Mouse (Mus musculus) heart, postnatal 0 days (tissue): ENCODE measurements around the gene Fbln7. TPM values are rescaled to one million over a fixed set of nuclear protein-coding genes. Genes with fewer than 3 reads are reported as not detected.
A peak's percentile ranks its signal among the peaks of the same experiment; 100 is the strongest.

Experiments
- ATAC-seq: fragments of 200-750 bp; cut with Nextera tagmentation; 2 replicates; pipeline ENCODE4 v1.8.0; 2017; ENCODE audit warnings: low read depth, moderate number of reproducible peaks, moderate library complexity; ENCODE audit not compliant: insufficient read depth
- DNase-seq: peaks from one replicate; pipeline ENCODE4 v3.0.0-alpha.2; 2016; ENCODE audit warnings: low spot score
- H3K27ac ChIP-seq: fragments of 300-500 bp; sonication (generic); 2 replicates; pipeline ENCODE4 v1.5.1; 2014; ENCODE audit warnings: low read depth, mild to moderate bottlenecking
- H3K27me3 ChIP-seq: fragments of 300-500 bp; sonication (generic); 2 replicates; pipeline ENCODE4 v1.6.1; 2014; ENCODE audit warnings: low read length, mixed read lengths; ENCODE audit not compliant: control insufficient read depth, insufficient read depth
- H3K36me3 ChIP-seq: fragments of 300-500 bp; sonication (generic); replicated peaks from 2 replicates; pipeline ENCODE4 v1.6.1; 2014; ENCODE audit warnings: low read length, mixed read lengths; ENCODE audit not compliant: control insufficient read depth, insufficient read depth
- H3K4me1 ChIP-seq: fragments of 300-500 bp; sonication (generic); 2 replicates; pipeline ENCODE4 v1.6.1; 2014; ENCODE audit warnings: antibody characterized with exemption; ENCODE audit not compliant: control insufficient read depth, insufficient read depth
- H3K4me2 ChIP-seq: fragments of 300-500 bp; sonication (generic); 2 replicates; pipeline ENCODE4 v1.6.1; 2014; ENCODE audit warnings: low read depth, mild to moderate bottlenecking, low read length, moderate library complexity
- H3K4me3 ChIP-seq: fragments of 300-500 bp; sonication (generic); 2 replicates; pipeline ENCODE4 v1.5.1; 2014; ENCODE audit warnings: low read depth, low read length
- H3K9ac ChIP-seq: fragments of 300-500 bp; sonication (generic); replicated peaks from 2 replicates; pipeline ENCODE4 v1.6.1; 2014; ENCODE audit warnings: low read depth, low read length, mixed read lengths
- H3K9me3 ChIP-seq: fragments of 300-500 bp; sonication (generic); replicated peaks from 2 replicates; pipeline ENCODE4 v1.6.1; 2016; ENCODE audit warnings: low read length; ENCODE audit not compliant: control insufficient read depth
- CTCF ChIP-seq: IDR thresholded peaks from 2 replicates; pipeline ENCODE4 v1.5.1; 2016; ENCODE audit warnings: antibody characterized with exemption, control low read depth, low read depth
- EP300 ChIP-seq: IDR thresholded peaks from 2 replicates; pipeline ENCODE4 v1.6.1; 2016; ENCODE audit warnings: antibody characterized with exemption, low read depth
- WGBS: fragments of 180-500 bp; shearing (Covaris S2); extraction: QIAGEN DNeasy Blood & Tissue Kit; methylation state at CpG from one replicate; pipeline ENCODE4 v1.1.7; 2014; 5-methylcytosine and 5-hydroxymethylcytosine counted together
- polyA plus RNA-seq: library from polyadenylated mRNA; unstranded; fragments of >200 nt; fragmentation: Nextera tagmentation; extraction: Ambion mirVana; gene quantifications from 2 replicates; pipeline ENCODE4 v1.2.1, GENCODE M21; 2015
- total RNA-seq: library from RNA; depleted of rRNA; stranded (reverse); fragments of >200 nt; gene quantifications from 2 replicates; pipeline ENCODE4 v1.2.3, GENCODE M21; 2014; ENCODE audit warnings: low replicate concordance

The Fbln7 gene
- total and polyA plus RNA-seq, 2 experiments from 2014 or later, result 0.42 TPM; not detected in 1

- no peak overlapping the region for H3K9ac ChIP-seq
- H3K4me3 ChIP-seq, result no peak overlapping the region
- no peak for ATAC-seq
- WGBS, result 91% methylated on average over 2 of the region's 2 CpGs
- no peaks in the 10 kb centered on the region for H3K4me1 ChIP-seq
- peaks cover 82% of the 10 kb centered on the region for H3K36me3 ChIP-seq
- no peak overlapping the region for H3K4me2 ChIP-seq
- no peaks in the 10 kb centered on the region for H3K9me3 ChIP-seq
- no peak for DNase-seq
- H3K27ac ChIP-seq, result no peak overlapping the region
- TF ChIP-seq EP300 (no peak), CTCF (no peak)
- H3K27me3 ChIP-seq, result no peaks in the 10 kb centered on the region
Observed at GRCm38 (mm10) chr2:128833435-128833834, 29.3 kb upstream of the Fbln7 start.

GRCm38 (mm10) chr2:128837531-128837930 is 25.2 kb upstream of the Fbln7 start:
- peaks cover 70% of the 10 kb centered on the region for H3K36me3 ChIP-seq

GRCm38 (mm10) chr2:128838611-128839010 is 24.2 kb upstream of the Fbln7 start:
- no peak overlapping the region for H3K4me3 ChIP-seq
- peaks cover 70% of the 10 kb centered on the region for H3K36me3 ChIP-seq
- H3K9ac ChIP-seq, result no peak overlapping the region
- no peaks in the 10 kb centered on the region for H3K9me3 ChIP-seq
- ATAC-seq (no peak), DNase-seq (no peak)
- H3K4me2 ChIP-seq, result no peak overlapping the region
- no peaks in the 10 kb centered on the region for H3K27me3 ChIP-seq
- TF ChIP-seq CTCF, result no peak
- no peaks in the 10 kb centered on the region for H3K4me1 ChIP-seq
- H3K27ac ChIP-seq, result no peak overlapping the region
- 92% methylated on average over 3 of the region's 3 CpGs for WGBS

More at GRCm38 (mm10) chr2:128837531-128837930, 25.2 kb upstream of the Fbln7 start:
- no peaks in the 10 kb centered on the region for H3K9me3 ChIP-seq
- no peak overlapping the region for H3K4me3 ChIP-seq
- H3K4me1 ChIP-seq, result no peaks in the 10 kb centered on the region
- ATAC-seq (no peak), DNase-seq (no peak)
- no peaks in the 10 kb centered on the region for H3K27me3 ChIP-seq
- TF ChIP-seq CTCF (no peak), EP300 (no peak)
- H3K27ac ChIP-seq, result no peak overlapping the region
- no peak overlapping the region for H3K4me2 ChIP-seq
- 92% methylated on average over 8 of the region's 8 CpGs for WGBS
- H3K9ac ChIP-seq, result no peak overlapping the region

- no peak overlapping the region for H3K4me2 ChIP-seq
- H3K4me1 ChIP-seq, result no peaks in the 10 kb centered on the region
- DNase-seq (no peak), ATAC-seq (no peak)
- H3K27me3 ChIP-seq, result no peaks in the 10 kb centered on the region
- no peak overlapping the region for H3K9ac ChIP-seq
- H3K36me3 ChIP-seq, result peaks cover 68% of the 10 kb centered on the region
- H3K9me3 ChIP-seq, result no peaks in the 10 kb centered on the region
- H3K27ac ChIP-seq, result no peak overlapping the region
- no peak for TF ChIP-seq CTCF
- TF ChIP-seq EP300, result no peak
- H3K4me3 ChIP-seq, result no peak overlapping the region
- WGBS, result 57% methylated on average over 2 of the region's 2 CpGs
Observed at GRCm38 (mm10) chr2:128839501-128839900, 23.3 kb upstream of the Fbln7 start.

GRCm38 (mm10) chr2:128842437-128842836 is 20.3 kb upstream of the Fbln7 start:
- no peak overlapping the region for H3K4me2 ChIP-seq
- no peaks in the 10 kb centered on the region for H3K9me3 ChIP-seq
- ATAC-seq, result no peak
- H3K27me3 ChIP-seq, result no peaks in the 10 kb centered on the region
- H3K27ac ChIP-seq, result no peak overlapping the region
- no peaks in the 10 kb centered on the region for H3K4me1 ChIP-seq
- H3K36me3 ChIP-seq, result peaks cover 66% of the 10 kb centered on the region
- no peak for TF ChIP-seq CTCF
- H3K9ac ChIP-seq, result no peak overlapping the region
- 83% methylated on average over 8 of the region's 8 CpGs for WGBS
- DNase-seq, result no peak
- no peak overlapping the region for H3K4me3 ChIP-seq

- Histone ChIP-seq H3K4me3 (no peak overlapping the region), H3K9ac (no peak overlapping the region), H3K36me3 (peaks cover 57% of the 10 kb centered on the region), H3K9me3 (no peaks in the 10 kb centered on the region), H3K27ac (peak overlapping the region; percentile 57), H3K27me3 (no peaks in the 10 kb centered on the region), H3K4me2 (no peak overlapping the region), H3K4me1 (0 out of 2 replicates have a peak, but pooled peaks cover 4% of the 10 kb centered on the region)
- no peak for TF ChIP-seq EP300
- TF ChIP-seq CTCF, result no peak
- DNase-seq (peak; percentile 52), ATAC-seq (peak; percentile 84)
- 55% methylated on average over 2 of the region's 2 CpGs for WGBS
Observed at GRCm38 (mm10) chr2:128850036-128850435, 12.7 kb upstream of the Fbln7 start.
